Mouse (Mus musculus) CH12.LX (cell line): ENCODE results near the gene Alpk1. TPM values are rescaled to one million over a fixed set of nuclear protein-coding genes. Genes with fewer than 3 reads are reported as not detected.
A peak's percentile ranks its signal among the peaks of the same experiment; 100 is the strongest.

Source experiments
- DNase-seq: peaks from one replicate; pipeline ENCODE4 v3.0.0-alpha.2; 2013; ENCODE audit errors: extremely low read depth
- H3K27ac ChIP-seq: 2 replicates; pipeline ENCODE4 v1.5.1; 2012; ENCODE audit warnings: low read depth, mild to moderate bottlenecking, control low read depth, moderate library complexity; ENCODE audit not compliant: insufficient read depth
- H3K27me3 ChIP-seq: replicated peaks from 2 replicates; pipeline ENCODE3; 2012; ENCODE audit warnings: inconsistent platforms
- H3K36me3 ChIP-seq, 2 experiments: replicated peaks in 1 of 2; 2 replicates each; pipeline versions ENCODE3 to v1.6.1; 2012; ENCODE audit warnings: inconsistent platforms in 1 of 2, low read length in 1 of 2, mild to moderate bottlenecking in 1 of 2, mixed read lengths in 1 of 2, moderate library complexity in 1 of 2; ENCODE audit not compliant: control insufficient read depth in 1 of 2, insufficient read depth in 1 of 2
- H3K4me1 ChIP-seq, 2 experiments: 2 replicates each; pipeline ENCODE4 v1.6.1; 2012; ENCODE audit warnings: inconsistent platforms in 1 of 2, moderate library complexity in 1 of 2; ENCODE audit not compliant: insufficient read depth in 2 of 2, control insufficient read depth in 1 of 2
- H3K4me2 ChIP-seq: 2 replicates; pipeline ENCODE4 v1.6.1; 2012; ENCODE audit warnings: low read depth, mild to moderate bottlenecking, control low read depth; ENCODE audit not compliant: poor library complexity, insufficient read depth, severe bottlenecking
- H3K4me3 ChIP-seq, 3 experiments: fragments of 150-350 bp in 1 of 3; sonication (generic) in 1 of 3; replicated peaks in 1 of 3; 2 replicates each; pipeline versions ENCODE3 to v1.5.1; 2011 to 2012; ENCODE audit warnings: low read depth in 2 of 3, low read length in 2 of 3, mild to moderate bottlenecking in 2 of 3, moderate library complexity in 2 of 3, control low read depth in 1 of 3, improper control_type of control experiment in 1 of 3, inconsistent platforms in 1 of 3, mixed read lengths in 1 of 3; ENCODE audit not compliant: poor library complexity in 1 of 3
- H3K79me2 ChIP-seq: replicated peaks from 2 replicates; pipeline ENCODE4 v1.6.1; 2012; ENCODE audit warnings: mild to moderate bottlenecking, moderate library complexity; ENCODE audit not compliant: control insufficient read depth, poor library complexity, insufficient read depth, severe bottlenecking; ENCODE audit errors: extremely low read depth
- H3K9ac ChIP-seq: 2 replicates; pipeline ENCODE4 v1.6.1; 2012; ENCODE audit warnings: low read depth, mild to moderate bottlenecking, control low read depth, moderate library complexity; ENCODE audit not compliant: insufficient read depth
- H3K9me3 ChIP-seq: replicated peaks from 2 replicates; pipeline ENCODE3; 2012; ENCODE audit warnings: low read length, inconsistent platforms, mixed read lengths
- CHD2 ChIP-seq: IDR thresholded peaks from 2 replicates; pipeline ENCODE4 v1.6.1; 2011; ENCODE audit warnings: low read length, improper control_type of control experiment
- ETS1 ChIP-seq: conservative IDR thresholded peaks from 2 replicates; pipeline ENCODE4 v1.6.1; 2012; ENCODE audit warnings: low read depth, mild to moderate bottlenecking, inconsistent platforms, low read length, improper control_type of control experiment, moderate library complexity
- KAT2A ChIP-seq: IDR thresholded peaks from 2 replicates; pipeline ENCODE4 v1.6.1; 2012; ENCODE audit warnings: low read length, improper control_type of control experiment, inconsistent platforms; ENCODE audit not compliant: insufficient replicate concordance
- MAFK ChIP-seq: IDR thresholded peaks from 2 replicates; pipeline ENCODE4 v1.6.1; 2011; ENCODE audit warnings: low read length, improper control_type of control experiment; ENCODE audit not compliant: insufficient replicate concordance
- MAX ChIP-seq: IDR thresholded peaks from 2 replicates; pipeline ENCODE4 v1.6.1; 2011; ENCODE audit warnings: low read length, improper control_type of control experiment
- MXI1 ChIP-seq: IDR thresholded peaks from 2 replicates; pipeline ENCODE4 v1.6.1; 2011; ENCODE audit warnings: mild to moderate bottlenecking, low read depth, low read length, improper control_type of control experiment
- NELFE ChIP-seq: IDR thresholded peaks from 2 replicates; pipeline ENCODE4 v1.6.1; 2011; ENCODE audit warnings: low read depth, low read length, improper control_type of control experiment
- PAX5 ChIP-seq: IDR thresholded peaks from 2 replicates; pipeline ENCODE4 v1.6.1; 2012; ENCODE audit warnings: low read length, inconsistent platforms, mixed read lengths
- POLR2AphosphoS2 ChIP-seq: IDR thresholded peaks from 2 replicates; pipeline ENCODE4 v1.6.1; 2011; ENCODE audit warnings: low read depth, low read length, improper control_type of control experiment
- RCOR1 ChIP-seq: conservative IDR thresholded peaks from 2 replicates; pipeline ENCODE4 v1.6.1; 2012; ENCODE audit warnings: low read depth, mild to moderate bottlenecking, inconsistent platforms, low read length, improper control_type of control experiment
- SMC3 ChIP-seq: IDR thresholded peaks from 2 replicates; pipeline ENCODE4 v1.6.1; 2011; ENCODE audit warnings: low read depth, low read length, improper control_type of control experiment
- TCF12 ChIP-seq: IDR thresholded peaks from 2 replicates; pipeline ENCODE4 v1.6.1; 2014; ENCODE audit warnings: low read depth, mild to moderate bottlenecking, inconsistent platforms, low read length, improper control_type of control experiment
- USF2 ChIP-seq: conservative IDR thresholded peaks from 2 replicates; pipeline ENCODE4 v1.6.1; 2011; ENCODE audit warnings: low read depth, low read length, improper control_type of control experiment
- ZC3H11A ChIP-seq: IDR thresholded peaks from 2 replicates; pipeline ENCODE4 v1.6.1; 2012; ENCODE audit warnings: low read depth, mild to moderate bottlenecking, inconsistent platforms, low read length, improper control_type of control experiment
- ZMIZ1 ChIP-seq: IDR thresholded peaks from 2 replicates; pipeline ENCODE4 v1.6.1; 2012; ENCODE audit warnings: low read depth, mild to moderate bottlenecking, inconsistent platforms, low read length, improper control_type of control experiment
- ZNF384 ChIP-seq: IDR thresholded peaks from 2 replicates; pipeline ENCODE4 v1.6.1; 2012; ENCODE audit warnings: low read depth, low read length, improper control_type of control experiment, inconsistent platforms
- dilution Hi-C: fragments of 300-500 bp; cut with MboI; formaldehyde crosslinking; loops from 2 replicates; pipeline ENCODE4 v1.14.3; 2020; ENCODE audit warnings: low sequenced_read_pairs; ENCODE audit not compliant: extremely low pct_unique_long_range_greater_than_20kb, extremely low pct_ligation_motif_present
- in situ Hi-C: fragments of 300-500 bp; cut with MboI; formaldehyde crosslinking; loops from 3 replicates; pipeline ENCODE4 v1.14.3; 2019; ENCODE audit warnings: low sequenced_read_pairs, low pct_ligation_motif_present, low pct_unique_long_range_greater_than_20kb, mixed read lengths
- polyA plus RNA-seq: library from polyadenylated mRNA; unstranded; fragments of >175 nt; gene quantifications from 2 replicates; pipeline ENCODE4 v1.2.1, GENCODE M21; 2012; ENCODE audit warnings: low read depth; ENCODE audit not compliant: insufficient read length
- total RNA-seq, 2 experiments: library from RNA; depleted of rRNA; stranded (reverse); fragments of 300-350 nt in 1 of 2; fragments of >200 nt in 1 of 2; gene quantifications; 2 replicates each; pipeline ENCODE4 v1.2.3; 2012 to 2014

Gene Alpk1
- total and polyA plus RNA-seq, 3 experiments = 1.4 to 1.8 (median 1.5) TPM

DNA sequence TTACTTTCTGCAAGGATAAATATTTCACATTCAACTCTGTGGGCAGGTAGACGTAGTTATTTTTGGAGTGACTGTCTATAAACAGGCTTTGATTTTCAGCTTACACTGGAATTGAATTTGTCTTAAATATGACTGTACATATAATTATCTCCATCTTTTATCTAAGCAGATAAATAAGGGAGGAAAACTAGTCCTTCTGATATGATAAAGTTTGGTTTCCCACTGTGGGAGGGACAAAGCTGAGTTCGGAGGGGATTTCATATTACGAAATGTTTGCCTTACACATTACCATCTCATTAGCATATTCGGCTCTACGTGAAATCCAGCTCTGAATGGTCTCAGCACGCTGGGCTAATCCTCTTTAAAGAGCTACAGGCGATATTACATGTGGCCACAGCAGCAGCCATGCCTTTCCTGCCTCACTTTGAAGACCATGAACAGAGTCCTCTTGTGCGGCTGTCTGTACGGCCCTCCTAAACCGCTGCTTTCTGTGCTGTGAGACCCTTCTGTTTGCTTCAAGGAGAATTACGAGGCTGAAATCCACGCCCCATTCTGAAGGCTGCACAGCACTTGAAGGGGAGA is 30.3 kb downstream of the Alpk1 start:
- TF ChIP-seq MXI1 (peak; percentile 21; the same call in 1 of the 2 replicates), RCOR1 (no peak), CHD2 (no peak), ZNF384 (no peak), MAX (0 out of 2 replicates have a peak, but pooled peaks have one; percentile 32), NELFE (no peak), SMC3 (no peak), USF2 (no peak)
- no peak for DNase-seq
- H3K4me2 ChIP-seq = peak overlapping the region; percentile 37
- H3K4me3 ChIP-seq = peak overlapping the region in 1 of 3 experiments; percentile 17
- H3K79me2 ChIP-seq = no peaks in the 10 kb centered on the region
- dilution Hi-C loops (no loop called here), in situ Hi-C loops (loop anchor here (25.0 kb wide), 3 partner anchors 113 to 288 kb away; partner anchors contain the start of gene Neurog2)
- H3K9ac ChIP-seq = no peak overlapping the region
- H3K9me3 ChIP-seq = no peaks in the 10 kb centered on the region
- H3K4me1 ChIP-seq = peaks cover 0 to 4% of the 10 kb centered on the region in 2 experiments; a peak in 1 of 4 replicates
- H3K27ac ChIP-seq = no peak overlapping the region
- no peaks in the 10 kb centered on the region for H3K36me3 ChIP-seq
- H3K27me3 ChIP-seq = no peaks in the 10 kb centered on the region

DNA sequence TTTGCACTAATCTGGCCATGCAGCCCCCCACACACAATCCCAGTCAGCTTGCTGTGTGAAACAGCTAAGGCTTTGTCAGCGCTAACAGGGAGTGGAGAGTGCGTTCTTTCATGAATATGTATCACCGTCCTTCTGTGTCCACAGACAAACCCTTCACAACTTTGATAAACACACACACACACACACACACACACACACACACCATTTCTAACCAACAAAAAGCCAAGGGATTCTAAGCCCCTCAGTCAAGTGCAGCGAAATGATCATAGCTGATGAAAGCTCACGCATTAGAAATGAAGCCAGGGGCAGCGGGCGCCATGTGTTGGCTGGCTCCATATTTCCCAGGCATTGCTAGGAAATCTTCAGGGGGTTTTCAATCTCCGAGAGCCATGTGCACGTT is 31.1 kb downstream of the Alpk1 start:
- no peak for DNase-seq
- Histone ChIP-seq H3K36me3 (no peaks in the 10 kb centered on the region), H3K27ac (no peak overlapping the region), H3K9me3 (no peaks in the 10 kb centered on the region), H3K4me1 (peaks cover 0 to 4% of the 10 kb centered on the region in 2 experiments; a peak in 1 of 4 replicates), H3K4me2 (peak overlapping the region; percentile 68), H3K4me3 (no peak overlapping the region), H3K79me2 (no peaks in the 10 kb centered on the region), H3K27me3 (no peaks in the 10 kb centered on the region), H3K9ac (no peak overlapping the region)
- dilution Hi-C loops = no loop called here
- in situ Hi-C loops = loop anchor here (25.0 kb wide), 2 partner anchors 112 to 287 kb away; partner anchors contain the start of gene Neurog2
- TF ChIP-seq USF2 = no peak
- TF ChIP-seq TCF12 = no peak
- TF ChIP-seq ETS1 = no peak
- TF ChIP-seq ZC3H11A = no peak
- TF ChIP-seq MAX = no peak
- TF ChIP-seq MAFK = no peak
- TF ChIP-seq KAT2A = no peak
- TF ChIP-seq PAX5 = no peak
- TF ChIP-seq POLR2AphosphoS2 = no peak
- no peak for TF ChIP-seq ZMIZ1
